Mouse (Mus musculus) right cerebral cortex, postnatal 10 days (tissue): ENCODE measurements at regions not wholly inside any gene's neighbourhood (a gene's known extent, or its start where the extent isn't known, plus 50 kb on each side); places are given as distances from the start of the nearest gene placed in this dataset.

Experiments used
- DNase-seq, 2 experiments: peaks; one replicate each; pipeline ENCODE4 v3.0.0; 2021; ENCODE audit warnings: low spot score in 2 of 2

DNA sequence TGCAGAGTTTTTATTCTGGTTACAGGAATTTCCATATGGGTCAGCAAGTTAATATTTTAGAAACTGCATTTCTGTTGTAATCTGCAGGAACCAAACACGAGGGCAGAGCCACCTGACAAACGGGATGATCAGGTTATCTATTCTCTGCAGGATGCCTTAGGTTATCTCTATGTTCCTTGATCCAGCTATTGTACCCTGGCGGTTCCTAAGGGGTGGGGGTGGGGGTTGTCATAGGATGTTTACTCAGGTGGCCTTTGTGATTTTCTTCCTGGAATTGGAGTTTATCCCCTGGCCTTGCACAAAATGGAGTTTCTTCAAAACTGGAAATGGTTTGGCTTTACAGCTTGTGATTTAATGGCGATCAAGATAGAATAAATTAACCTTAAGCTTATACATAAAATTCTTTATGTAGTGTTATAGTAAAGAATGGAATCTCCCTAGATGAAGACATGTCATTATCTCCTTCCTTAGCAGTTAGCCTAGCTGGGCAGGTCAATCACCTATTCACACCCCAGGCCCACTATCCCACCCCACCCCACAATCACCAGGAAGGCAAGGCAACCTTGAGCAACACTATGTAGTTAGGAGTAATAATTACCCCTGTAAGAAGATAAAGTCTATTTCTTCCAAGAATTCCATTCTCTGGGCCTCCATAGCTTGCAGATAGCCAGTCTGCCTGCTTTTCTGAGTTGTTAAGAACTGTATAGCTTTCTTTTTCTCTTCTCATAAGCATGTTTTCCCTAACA, 192.3 kb upstream of the B430218F22Rik start:
- no peak for DNase-seq

DNA sequence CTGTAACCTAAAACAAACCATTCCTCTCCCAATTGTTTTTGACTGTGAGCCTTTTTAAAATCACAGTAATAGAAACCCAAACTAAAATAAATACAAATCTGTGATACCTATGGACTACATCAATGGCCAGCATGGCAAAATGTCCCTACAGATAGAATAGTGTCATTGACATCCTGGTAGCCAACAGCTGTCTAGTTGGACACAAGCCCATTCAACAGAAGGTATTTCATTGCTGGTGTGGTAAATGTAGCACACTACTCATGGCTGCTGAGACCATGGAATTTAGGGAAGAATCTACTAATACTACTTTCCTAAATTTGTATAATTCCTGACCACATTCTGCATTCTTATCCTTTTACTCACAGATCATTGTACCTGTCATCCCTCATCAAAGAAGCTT, 178.3 kb upstream of the B430218F22Rik start:
- DNase-seq: no peak

DNA sequence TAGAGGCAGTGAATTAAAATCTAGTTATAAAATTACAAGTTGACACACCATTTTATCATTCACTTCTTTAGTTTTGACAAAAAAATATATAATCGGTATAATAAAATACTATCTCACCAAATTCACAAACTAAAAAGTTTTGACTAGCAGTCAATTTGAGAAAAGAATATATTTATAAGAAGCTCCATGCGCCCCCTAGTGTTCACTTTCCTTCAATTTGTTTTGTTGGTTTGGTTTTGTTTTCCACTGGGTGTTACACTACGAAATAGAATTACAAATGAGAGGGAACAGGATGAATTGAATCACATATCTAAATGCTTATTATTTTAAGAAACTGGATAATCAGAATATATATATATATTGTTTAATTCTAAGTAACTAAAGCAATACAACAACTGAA, 159.1 kb upstream of the B430218F22Rik start:
- DNase-seq: peak; percentile 22 to 25

DNA sequence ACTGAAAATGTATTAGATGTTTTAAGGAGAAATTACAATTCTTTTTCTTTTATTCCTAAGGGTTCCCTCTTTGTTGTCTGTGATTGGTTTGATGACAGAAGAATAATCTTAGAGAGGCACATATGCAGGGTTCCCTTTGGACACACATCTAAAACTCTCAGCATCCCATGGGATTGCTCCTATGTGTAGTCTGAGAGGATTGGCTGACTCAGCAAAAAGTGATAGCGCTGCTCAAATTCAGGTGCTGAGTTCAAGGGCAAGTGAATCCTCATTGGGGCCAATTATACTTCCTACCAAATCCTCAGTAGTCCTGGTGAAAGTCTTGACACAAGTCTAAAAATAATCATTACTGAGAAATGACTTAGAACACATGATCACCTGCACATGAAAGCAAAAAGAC, 148.5 kb upstream of the B430218F22Rik start:
- no peak for DNase-seq

DNA sequence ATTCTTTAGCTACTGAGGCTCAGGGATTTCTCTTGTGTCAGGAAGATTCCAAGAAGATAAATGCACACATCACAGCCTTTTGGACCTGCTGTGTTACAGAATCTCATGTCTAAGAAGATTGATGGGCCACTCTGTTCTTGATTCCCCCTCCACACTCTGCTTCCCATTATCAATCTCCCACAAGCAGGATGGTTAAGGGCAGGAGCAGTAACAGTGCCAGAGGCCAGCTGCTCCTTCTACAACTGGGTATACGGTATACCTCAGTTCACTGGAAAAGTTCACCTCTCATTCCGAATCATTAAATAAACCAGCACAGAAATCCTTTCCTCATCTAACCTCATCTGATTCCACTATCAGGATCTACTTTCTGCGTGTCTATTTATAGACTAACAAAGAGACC, 141.8 kb upstream of the B430218F22Rik start:
- no peak for DNase-seq

DNA sequence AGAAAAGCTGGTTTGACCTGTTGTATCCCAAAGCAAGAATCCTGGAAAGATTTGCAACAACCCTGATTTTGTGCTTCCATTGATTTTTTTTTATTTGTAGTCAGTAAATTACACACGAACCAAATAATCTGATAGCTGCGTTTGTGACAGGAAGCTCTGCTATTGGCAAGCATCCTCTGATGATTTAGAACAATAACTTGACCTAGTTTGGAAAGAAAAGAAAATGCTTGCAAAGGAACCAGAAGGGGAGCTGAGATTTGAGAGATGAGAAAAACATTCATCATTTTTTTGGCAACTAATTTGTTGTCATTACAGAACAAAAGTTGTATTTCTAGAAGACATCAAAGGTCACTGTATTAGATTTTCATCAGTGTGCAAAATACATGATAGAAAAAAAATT, 140.9 kb upstream of the B430218F22Rik start:
- DNase-seq: no peak

DNA sequence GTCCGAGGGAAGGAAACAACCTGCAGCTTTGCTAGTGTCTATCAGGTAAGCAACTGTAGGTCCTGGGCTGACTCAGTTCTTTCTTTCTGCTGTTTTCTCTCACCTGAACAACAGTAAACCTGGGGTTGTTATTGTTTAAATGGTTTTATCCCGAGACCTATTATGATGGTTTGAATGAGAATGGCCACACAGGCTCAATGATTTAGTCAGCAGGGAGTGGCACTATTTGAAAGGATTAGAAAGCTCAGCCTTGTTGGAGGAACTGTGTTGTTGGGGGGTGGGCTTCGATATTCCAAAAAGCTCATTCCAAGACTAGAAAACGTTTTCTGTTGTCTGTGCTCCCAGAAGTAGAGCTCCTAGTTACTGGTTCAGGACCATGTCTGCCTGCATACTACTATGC, 126.8 kb upstream of the B430218F22Rik start:
- DNase-seq: no peak

DNA sequence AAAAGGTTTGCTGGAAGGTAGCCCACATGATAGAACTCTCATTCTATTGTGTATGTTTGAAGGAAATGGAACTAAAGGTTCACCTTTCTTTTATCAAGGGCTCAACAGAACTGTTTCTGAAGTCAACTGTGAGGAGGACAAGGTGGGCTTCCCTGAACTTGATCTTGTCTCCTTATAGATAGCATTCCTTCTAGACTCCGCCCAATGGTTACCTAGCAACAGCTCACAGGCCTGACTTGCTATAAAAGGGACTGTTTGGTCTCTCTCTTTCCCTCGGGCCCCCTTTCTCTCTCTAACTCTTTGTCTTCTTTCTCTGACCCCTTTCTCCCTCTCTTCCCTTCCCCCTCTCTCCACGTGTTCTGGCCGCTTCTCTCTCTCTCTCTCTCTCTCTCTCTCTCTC, 123.5 kb upstream of the B430218F22Rik start:
- no peak for DNase-seq

DNA sequence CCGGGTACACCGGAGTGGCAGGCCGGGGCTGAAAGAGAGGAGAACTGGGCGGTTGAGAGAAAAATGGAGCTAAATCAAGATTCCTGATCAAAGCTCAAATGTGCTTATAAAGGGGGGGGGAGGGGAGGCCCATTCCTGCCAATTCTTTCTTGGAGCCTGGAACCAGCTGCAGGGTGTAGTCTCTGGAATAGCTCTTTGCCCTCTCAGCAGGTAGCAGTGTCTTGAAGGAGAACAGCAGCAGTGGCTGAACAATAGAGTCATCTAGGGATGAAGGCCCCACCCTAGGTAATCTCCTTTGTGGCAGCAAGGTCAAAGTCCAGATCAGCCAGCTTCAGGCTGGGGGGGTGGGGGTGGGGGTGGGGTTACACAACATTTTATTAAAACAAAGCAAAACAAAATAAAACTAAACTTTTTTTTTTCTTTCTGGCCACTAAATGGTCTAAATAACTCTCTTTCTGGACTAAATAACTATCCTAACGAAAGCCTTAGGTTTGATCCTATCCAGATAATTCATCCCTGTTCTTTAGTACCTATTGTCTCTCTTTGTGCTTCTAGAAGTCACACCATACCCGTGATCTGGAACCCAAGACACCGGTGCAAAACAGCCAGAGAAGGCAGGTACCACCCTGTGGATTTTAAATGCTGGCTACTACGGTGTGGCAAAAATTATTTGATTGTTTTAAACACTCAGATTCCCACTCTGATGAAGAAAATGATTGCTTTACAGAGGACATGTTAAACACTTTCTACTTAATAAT, 120.5 kb upstream of the B430218F22Rik start:
- DNase-seq: no peak

DNA sequence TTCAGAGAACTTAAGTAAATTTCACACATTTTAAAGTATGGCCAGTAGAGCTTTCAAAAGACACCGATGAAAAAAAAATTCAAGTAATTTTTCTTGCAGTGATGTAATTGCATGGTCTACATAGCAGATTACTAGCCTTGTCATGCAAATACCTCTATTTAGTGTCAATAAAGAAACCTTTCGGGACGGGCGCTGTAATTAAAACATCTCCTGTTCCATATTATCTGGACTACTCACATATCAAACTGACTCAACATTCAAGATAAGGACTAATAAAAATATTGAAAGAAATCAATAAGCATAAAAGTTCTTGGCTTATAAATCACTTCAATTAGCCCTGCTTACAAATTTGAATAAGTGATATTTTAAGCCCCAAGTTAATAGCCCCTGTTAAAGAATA, 113.5 kb upstream of the B430218F22Rik start:
- DNase-seq: no peak

DNA sequence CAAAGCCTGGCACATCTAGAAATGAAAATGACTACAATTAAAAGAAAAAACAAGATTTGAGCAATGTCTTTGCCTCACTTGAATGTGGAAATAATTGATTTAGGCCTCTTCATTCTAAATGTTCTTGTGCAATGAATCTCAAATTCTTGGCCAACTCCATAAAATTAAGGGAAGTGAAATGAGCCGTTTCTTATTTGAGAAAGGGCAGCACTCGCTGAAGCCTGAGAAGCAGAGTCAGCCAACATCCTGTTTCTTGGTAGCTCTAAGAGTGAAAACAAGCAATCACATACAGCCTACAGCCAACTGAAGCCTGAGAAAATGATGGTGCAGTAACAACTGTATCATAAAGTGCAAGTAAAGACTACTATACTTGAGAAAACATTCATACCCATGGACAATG, 105.5 kb upstream of the B430218F22Rik start:
- DNase-seq: no peak

DNA sequence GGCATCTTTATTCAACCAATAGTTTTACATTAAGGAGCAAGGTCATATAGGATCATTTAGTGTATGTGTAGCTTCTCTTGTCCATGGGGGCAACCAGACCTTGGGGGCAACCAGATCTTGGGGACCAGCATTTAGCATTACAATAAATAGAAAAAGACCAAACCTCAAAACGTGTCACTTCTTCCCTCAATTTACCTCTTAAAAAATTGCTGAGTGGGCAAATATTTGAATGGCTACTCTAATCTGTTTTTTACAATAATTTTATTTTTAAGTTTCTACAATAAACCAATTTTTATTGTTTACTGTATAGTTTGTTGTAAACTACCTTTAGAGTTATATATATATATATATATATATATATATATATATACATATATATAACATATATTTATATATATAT, 92.7 kb upstream of the B430218F22Rik start:
- DNase-seq: no peak

DNA sequence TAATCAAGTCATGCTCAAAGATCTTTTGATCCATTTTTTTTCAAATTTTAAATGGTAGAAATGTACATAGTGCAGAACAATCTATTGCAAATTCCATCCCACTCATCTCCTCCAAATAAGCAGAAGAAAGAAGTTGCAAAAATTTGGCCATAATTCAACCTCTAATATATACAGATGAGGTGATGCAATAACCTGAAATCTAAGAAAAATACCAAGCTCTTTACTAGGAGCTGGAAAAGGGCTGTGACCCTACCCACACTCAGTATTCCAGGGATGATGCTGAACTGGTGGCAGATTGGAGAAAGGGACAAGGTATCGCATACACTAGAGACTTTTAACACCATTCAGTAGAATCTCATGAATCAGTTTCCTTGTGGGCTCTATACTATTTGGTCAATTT, 76.3 kb upstream of the B430218F22Rik start:
- DNase-seq: no peak

DNA sequence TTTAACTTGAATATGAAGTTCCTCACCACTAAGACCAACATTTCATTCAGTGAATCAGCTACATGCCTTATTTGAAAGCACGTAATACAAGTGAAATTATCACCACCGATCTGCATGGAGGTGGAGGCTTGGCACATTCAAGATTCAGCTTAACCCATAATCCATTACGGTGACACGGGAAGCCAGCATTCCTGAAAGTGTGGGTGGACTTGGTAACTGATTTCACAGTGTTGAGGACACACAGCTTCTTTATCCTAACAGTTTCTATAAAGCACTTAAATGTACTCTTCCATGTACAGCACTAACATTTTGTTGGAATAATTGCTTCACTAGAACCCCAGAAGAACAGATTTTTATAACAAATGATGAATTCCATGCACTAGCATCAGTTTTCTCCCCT, 72.8 kb upstream of the B430218F22Rik start:
- DNase-seq: no peak
